In genomic region chrX:102244334-102244733, GRCm38 (mm10) we compare ENCODE assay signal across 21 mouse cellular contexts. TPM values are rescaled to one million over a fixed set of nuclear protein-coding genes. Genes with fewer than 3 reads are reported as not detected.
DNase-seq lines count a peak whose midpoint lies in the region; ATAC-seq and TF ChIP-seq lines count a peak whose summit lies in the region.
"Had no signal": no experiment of that assay in that cellular context is flagged by ENCODE, and none has a peak within 500 bp of the region (broad histone marks: within the 10 kb centered on the region; RNA-seq: fewer than 3 reads in every experiment).

No protein-coding gene starts in this region.

- no peaks in the 10 kb centered on the region for H3K4me1 ChIP-seq in kidney, embryonic 14.5 days (ENCODE audit: control insufficient read depth, insufficient read depth, low read length)
- no peaks in the 10 kb centered on the region for H3K4me1 ChIP-seq in midbrain, postnatal 0 days (ENCODE audit: insufficient read depth, low read length)
- no peaks in the 10 kb centered on the region for H3K4me1 ChIP-seq in midbrain, embryonic 11.5 days (ENCODE audit: control insufficient read depth, insufficient read depth, low read length)
- H3K4me1 ChIP-seq: forebrain, embryonic 12.5 days; heart, embryonic 15.5 days; hindbrain, embryonic 10.5 days; limb, embryonic 15.5 days; stomach, embryonic 15.5 days had no signal

- no peak overlapping the region for H3K27ac ChIP-seq in kidney, embryonic 14.5 days (ENCODE audit: low read depth, low read length)
- H3K27ac ChIP-seq in midbrain, postnatal 0 days (ENCODE audit: low read depth, low read length): no peak overlapping the region
- H3K27ac ChIP-seq in midbrain, embryonic 11.5 days (ENCODE audit: low read depth, low read length): no peak overlapping the region
- H3K27ac ChIP-seq: forebrain, embryonic 12.5 days; heart, embryonic 15.5 days; hindbrain, embryonic 10.5 days; limb, embryonic 15.5 days; stomach, embryonic 15.5 days had no signal

- peak; percentile 32; the same call in 1 of the 2 replicates for TF ChIP-seq CTCF in midbrain, postnatal 0 days (IDR thresholded peaks at IDR 0.05)

- no peaks in the 10 kb centered on the region for H3K9me3 ChIP-seq in kidney, embryonic 14.5 days (ENCODE audit: control insufficient read depth, low read length)
- H3K9me3 ChIP-seq in midbrain, postnatal 0 days (ENCODE audit: low read length): no peaks in the 10 kb centered on the region
- no peaks in the 10 kb centered on the region for H3K9me3 ChIP-seq in midbrain, embryonic 11.5 days (ENCODE audit: control insufficient read depth, low read length)
- H3K9me3 ChIP-seq: forebrain, embryonic 12.5 days; heart, embryonic 15.5 days; hindbrain, embryonic 10.5 days; limb, embryonic 15.5 days; stomach, embryonic 15.5 days had no signal

- WGBS in kidney, embryonic 14.5 days: 72% methylated on average over 2 of the region's 2 CpGs
- WGBS in midbrain, postnatal 0 days: 64% methylated on average over 2 of the region's 2 CpGs
- 74% methylated on average over 2 of the region's 2 CpGs for WGBS in midbrain, embryonic 11.5 days

- H3K4me3 ChIP-seq in kidney, embryonic 14.5 days (ENCODE audit: low read length): no peak overlapping the region
- no peak overlapping the region for H3K4me3 ChIP-seq in midbrain, postnatal 0 days (ENCODE audit: low read depth, low read length)
- no peak overlapping the region for H3K4me3 ChIP-seq in midbrain, embryonic 11.5 days (ENCODE audit: low read depth, low read length)
- H3K4me3 ChIP-seq: forebrain, embryonic 12.5 days; heart, embryonic 15.5 days; hindbrain, embryonic 10.5 days; limb, embryonic 15.5 days; myocyte; stomach, embryonic 15.5 days had no signal

- no peak for ATAC-seq in kidney, embryonic 14.5 days (ENCODE audit: low FRiP score, low TSS enrichment)
- ATAC-seq in midbrain, postnatal 0 days (ENCODE audit: low FRiP score): no peak
- ATAC-seq in midbrain, embryonic 11.5 days (ENCODE audit: low FRiP score): no peak

- H3K27me3 ChIP-seq in kidney, embryonic 14.5 days (ENCODE audit: control insufficient read depth, insufficient read depth, low read length): no peaks in the 10 kb centered on the region
- H3K27me3 ChIP-seq in midbrain, postnatal 0 days (ENCODE audit: insufficient read depth, low read length): peaks cover 9% of the 10 kb centered on the region; the same call in 1 of the 2 replicates
- H3K27me3 ChIP-seq in midbrain, embryonic 11.5 days (ENCODE audit: control insufficient read depth, insufficient read depth, low read length): peaks cover 8% of the 10 kb centered on the region

- no peak overlapping the region for H3K4me2 ChIP-seq in kidney, embryonic 14.5 days (replicated peaks; ENCODE audit: low read depth, low read length)
- no peak overlapping the region for H3K4me2 ChIP-seq in midbrain, postnatal 0 days (ENCODE audit: low read depth, low read length, poor library complexity, severe bottlenecking)
- H3K4me2 ChIP-seq in midbrain, embryonic 11.5 days: no peak overlapping the region
- H3K4me2 ChIP-seq: forebrain, embryonic 12.5 days; heart, embryonic 15.5 days; limb, embryonic 15.5 days; stomach, embryonic 15.5 days had no signal

- no peak overlapping the region for H3K9ac ChIP-seq in kidney, embryonic 14.5 days (ENCODE audit: low read depth, low read length)
- no peak overlapping the region for H3K9ac ChIP-seq in midbrain, postnatal 0 days (replicated peaks; ENCODE audit: low read length, poor library complexity, severe bottlenecking)
- H3K9ac ChIP-seq in midbrain, embryonic 11.5 days (ENCODE audit: low read length): no peak overlapping the region
- H3K9ac ChIP-seq: forebrain, embryonic 12.5 days; heart, embryonic 15.5 days; limb, embryonic 15.5 days; stomach, embryonic 15.5 days had no signal

- DNase-seq in cerebellum, postnatal 10 days: peak; percentile 3 to 10
- no peak for DNase-seq in cerebellum, adult 11-12 months
- DNase-seq in kidney, postnatal 14 days: peak; percentile 5
- no peak for DNase-seq in midbrain, postnatal 0 days (ENCODE audit: low spot score)
- DNase-seq in midbrain, embryonic 11.5 days (ENCODE audit: low spot score, missing footprints): no peak
- peak; percentile 13 for DNase-seq in yolk sac, embryonic 10.5 days (ENCODE audit: low spot score)
- no peak for DNase-seq in embryo, embryonic 10.5 days (ENCODE audit: low spot score)
- DNase-seq: cerebellum, adult 8-10 months; gastrocnemius, postnatal 14 days; heart, adult 18-20 months; midbrain, embryonic 14.5 days; right cerebral cortex, postnatal 14 days; spleen, adult 18-20 months had no signal

- H3K36me3 ChIP-seq in kidney, embryonic 14.5 days (ENCODE audit: control insufficient read depth, insufficient read depth, low read length): no peaks in the 10 kb centered on the region
- H3K36me3 ChIP-seq in midbrain, postnatal 0 days (ENCODE audit: insufficient read depth, low read length): no peaks in the 10 kb centered on the region
- H3K36me3 ChIP-seq in midbrain, embryonic 11.5 days (ENCODE audit: control insufficient read depth, insufficient read depth, low read length): no peaks in the 10 kb centered on the region
- H3K36me3 ChIP-seq: forebrain, embryonic 12.5 days; heart, embryonic 15.5 days; hindbrain, embryonic 10.5 days; limb, embryonic 15.5 days; stomach, embryonic 15.5 days had no signal

RNA-seq across cellular contexts. Expression of gene Cited1, which starts 7.6 kb away (rescaled TPM):
- 167 and 188 TPM in 2 replicates for polyA plus RNA-seq in kidney, embryonic 14.5 days (2014; fragmentation: Nextera tagmentation; extraction: Ambion mirVana)
- total RNA-seq in midbrain, postnatal 0 days (2014; rRNA removed): 6.4 and 6.9 TPM in 2 replicates
- polyA plus RNA-seq in midbrain, postnatal 0 days (2015; fragmentation: Nextera tagmentation; extraction: Ambion mirVana): 13.0 and 22.3 TPM in 2 replicates
- polyA plus RNA-seq in midbrain, embryonic 11.5 days (2014; fragmentation: Nextera tagmentation; extraction: Ambion mirVana): 7.1 and 9.4 TPM in 2 replicates
- total RNA-seq: common myeloid progenitor, adult 5-6 weeks had no signal

RNA-seq across cellular contexts. Expression of gene Rps4x, which starts 55.1 kb away (rescaled TPM):
- polyA plus RNA-seq in kidney, embryonic 14.5 days (2014; fragmentation: Nextera tagmentation; extraction: Ambion mirVana): 993 and 1,252 TPM in 2 replicates
- total RNA-seq in midbrain, postnatal 0 days (2014; rRNA removed): 809 and 834 TPM in 2 replicates
- polyA plus RNA-seq in midbrain, postnatal 0 days (2015; fragmentation: Nextera tagmentation; extraction: Ambion mirVana): 345 and 356 TPM in 2 replicates
- 657 and 675 TPM in 2 replicates for polyA plus RNA-seq in midbrain, embryonic 11.5 days (2014; fragmentation: Nextera tagmentation; extraction: Ambion mirVana)

Comparison
In these comparisons a context has a peak if more than half of its experiments do, and no peak if none do; other contexts are left out.
1. DNase-seq: peak in cerebellum, postnatal 10 days (2 of 2), kidney, postnatal 14 days (single experiment) and yolk sac, embryonic 10.5 days (single experiment); none in cerebellum, adult 11-12 months (single experiment), midbrain, postnatal 0 days (single experiment), midbrain, embryonic 11.5 days (single experiment) and embryo, embryonic 10.5 days (single experiment).